Mouse (Mus musculus): Measurements from ENCODE around the gene Znhit2.

Znhit2 gene

GRCm38 (mm10) chr19:6070571-6071250 lies 9.7 kb downstream of the Znhit2 start:
- DNase-seq (ENCODE audit: low read depth in 2 of 2, low spot score in 2 of 2): no peak

GRCm38 (mm10) chr19:6071261-6071660 lies 10.3 kb downstream of the Znhit2 start:
- no peak for DNase-seq (ENCODE audit: low read depth in 2 of 2, low spot score in 2 of 2)

GRCm38 (mm10) chr19:6073889-6074288 lies 12.9 kb downstream of the Znhit2 start:
- no peak for DNase-seq (ENCODE audit: low read depth in 2 of 2, low spot score in 2 of 2)

GRCm38 (mm10) chr19:6076564-6077393 lies 15.8 kb downstream of the Znhit2 start, which contains the start of gene Vps51:
TSS of gene Vps51 (minus strand) at chr19:6077231.
- DNase-seq (ENCODE audit: low read depth in 2 of 2, low spot score in 2 of 2): peak; percentile 78 to 85

- DNase-seq (ENCODE audit: low read depth in 2 of 2, low spot score in 2 of 2): no peak
These were observed 19.0 kb downstream of the Znhit2 start, which contains the start of gene Tmem262 for GRCm38 (mm10) chr19:6079983-6080480. TSS of gene Tmem262 (plus strand) at chr19:6080033.

- DNase-seq (ENCODE audit: low read depth in 2 of 2, low spot score in 2 of 2): no peak
These were observed 21.2 kb downstream of the Znhit2 start, which contains the start of gene Gm28374 for GRCm38 (mm10) chr19:6082156-6082555. TSS of gene Gm28374 (minus strand) at chr19:6082256.

- DNase-seq (ENCODE audit: low read depth in 2 of 2, low spot score in 2 of 2): peak; percentile 94 to 95
These were observed 23.7 kb downstream of the Znhit2 start, which contains the start of the genes Zfpl1 and Cdca5 for GRCm38 (mm10) chr19:6084478-6085248. TSS of gene Zfpl1 (minus strand) at chr19:6084956. TSS of gene Cdca5 (plus strand) at chr19:6084983.

- DNase-seq (ENCODE audit: low read depth in 2 of 2, low spot score in 2 of 2): peak in 1 of 2 experiments; percentile 40
These were observed 24.5 kb downstream of the Znhit2 start for GRCm38 (mm10) chr19:6085417-6085879.

GRCm38 (mm10) chr19:6088841-6089240 lies 27.8 kb downstream of the Znhit2 start:
- DNase-seq (ENCODE audit: low read depth in 2 of 2, low spot score in 2 of 2): no peak

- no peak for DNase-seq (ENCODE audit: low read depth in 2 of 2, low spot score in 2 of 2)
These were observed 33.1 kb downstream of the Znhit2 start, which contains the start of gene AC131692.1 for GRCm38 (mm10) chr19:6094119-6094518. TSS of gene AC131692.1 (plus strand) at chr19:6094419.

- DNase-seq (ENCODE audit: low read depth in 2 of 2, low spot score in 2 of 2): no peak
These were observed 36.9 kb downstream of the Znhit2 start for GRCm38 (mm10) chr19:6097847-6098246.

- no peak for DNase-seq (ENCODE audit: low read depth in 2 of 2, low spot score in 2 of 2)
These were observed 40.2 kb downstream of the Znhit2 start for GRCm38 (mm10) chr19:6101186-6101585.

GRCm38 (mm10) chr19:6102169-6102853 lies 41.3 kb downstream of the Znhit2 start:
- DNase-seq (ENCODE audit: low read depth in 2 of 2, low spot score in 2 of 2): no peak

- no peak for DNase-seq (ENCODE audit: low read depth in 2 of 2, low spot score in 2 of 2)
These were observed 43.5 kb downstream of the Znhit2 start for GRCm38 (mm10) chr19:6104476-6104875.

- DNase-seq (ENCODE audit: low read depth in 2 of 2, low spot score in 2 of 2): no peak
These were observed 44.6 kb downstream of the Znhit2 start, which contains the start of gene Naaladl1 for GRCm38 (mm10) chr19:6105586-6105985. TSS of gene Naaladl1 (plus strand) at chr19:6105782.

Data from CD8-positive naive resting alpha-beta T cell, adult 2 months (primary cell).